Mouse (Mus musculus): ENCODE measurements around the gene Gps2. TPM values are rescaled to one million over a fixed set of nuclear protein-coding genes. Genes with fewer than 3 reads are reported as not detected.

The Gps2 gene
- polyA plus RNA-seq, 1 experiment from 2014 or later, result 48.9 TPM

GRCm38 (mm10) chr11:69935137-69935879 is 21.6 kb downstream of the Gps2 start, which contains the start of gene Ybx2:
Ybx2 (plus strand) TSS chr11:69935796.
- Histone ChIP-seq H3K27me3 (ENCODE audit: insufficient read depth, low read length) (peaks cover 52% of the 10 kb centered on the region), H3K27ac (ENCODE audit: low read depth) (no peak within 1 kb of the TSS), H3K4me1 (ENCODE audit: insufficient read depth) (peaks cover 21% of the 10 kb centered on the region), H3K9me3 (ENCODE audit: low read length) (no peaks in the 10 kb centered on the region), H3K4me2 (ENCODE audit: low read depth, low read length) (peak within 1 kb of the TSS; percentile 87), H3K4me3 (ENCODE audit: low read depth, low read length) (peak within 1 kb of the TSS; percentile 50), H3K36me3 (replicated peaks; ENCODE audit: insufficient read depth, low read length) (no peaks in the 10 kb centered on the region), H3K9ac (replicated peaks) (0 out of 2 replicates have a peak within 1 kb of the TSS, but pooled peaks have one; percentile 8)
- DNase-seq, result peak; percentile 87
- 2% methylated on average over 43 of the region's 62 CpGs for WGBS (ENCODE audit: insufficient replicate concordance)
- peak; percentile 63 for ATAC-seq
- TF ChIP-seq EP300 (IDR thresholded peaks at IDR 0.05; ENCODE audit: low read depth) (no peak), CTCF (IDR thresholded peaks at IDR 0.05; ENCODE audit: low read depth) (0 out of 2 replicates have a peak, but pooled peaks have one; percentile 19)

DNA sequence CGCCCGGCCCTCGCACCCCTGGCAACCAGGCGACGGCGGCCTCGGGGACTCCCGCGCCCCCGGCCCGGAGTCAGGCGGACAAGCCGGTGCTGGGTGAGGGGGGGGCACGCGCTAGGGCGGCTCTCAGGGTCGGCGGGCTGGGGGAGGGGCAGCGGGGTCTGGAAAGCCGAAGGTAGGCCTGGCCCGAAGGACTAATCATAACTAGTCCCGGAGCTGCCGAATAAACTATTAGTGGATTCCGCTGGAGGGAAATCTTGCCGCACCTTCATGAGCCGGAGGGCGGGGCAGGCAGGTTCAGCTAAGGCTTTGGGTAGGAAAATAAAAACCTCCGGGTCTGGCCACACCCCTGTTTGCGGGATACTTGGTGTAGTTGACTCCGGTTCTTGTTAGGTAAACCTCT is 22.5 kb downstream of the Gps2 start:
- no peak for TF ChIP-seq EP300 (IDR thresholded peaks at IDR 0.05; ENCODE audit: low read depth)
- TF ChIP-seq CTCF (IDR thresholded peaks at IDR 0.05; ENCODE audit: low read depth), result no peak
- peaks cover 52% of the 10 kb centered on the region for H3K27me3 ChIP-seq (ENCODE audit: insufficient read depth, low read length)
- H3K9me3 ChIP-seq (ENCODE audit: low read length), result no peaks in the 10 kb centered on the region
- no peaks in the 10 kb centered on the region for H3K36me3 ChIP-seq (replicated peaks; ENCODE audit: insufficient read depth, low read length)
- no peak overlapping the region for H3K9ac ChIP-seq (replicated peaks)
- no peak for DNase-seq
- ATAC-seq, result no peak
- 4% methylated on average over 30 of the region's 30 CpGs for WGBS (ENCODE audit: insufficient replicate concordance)
- H3K4me3 ChIP-seq (ENCODE audit: low read depth, low read length), result peak overlapping the region; percentile 50
- no peak overlapping the region for H3K27ac ChIP-seq (ENCODE audit: low read depth)
- H3K4me2 ChIP-seq (ENCODE audit: low read depth, low read length), result peak overlapping the region; percentile 87
- peaks cover 21% of the 10 kb centered on the region for H3K4me1 ChIP-seq (ENCODE audit: insufficient read depth)

GRCm38 (mm10) chr11:69936714-69937347 is 23.1 kb downstream of the Gps2 start:
- Histone ChIP-seq H3K4me2 (ENCODE audit: low read depth, low read length) (no peak overlapping the region), H3K27ac (ENCODE audit: low read depth) (no peak overlapping the region), H3K9me3 (ENCODE audit: low read length) (no peaks in the 10 kb centered on the region), H3K9ac (replicated peaks) (no peak overlapping the region), H3K36me3 (replicated peaks; ENCODE audit: insufficient read depth, low read length) (no peaks in the 10 kb centered on the region), H3K4me1 (ENCODE audit: insufficient read depth) (peaks cover 21% of the 10 kb centered on the region), H3K4me3 (ENCODE audit: low read depth, low read length) (peak overlapping the region; percentile 50; the same call in 1 of the 2 replicates), H3K27me3 (ENCODE audit: insufficient read depth, low read length) (peaks cover 52% of the 10 kb centered on the region)
- 44% methylated on average over 9 of the region's 9 CpGs for WGBS (ENCODE audit: insufficient replicate concordance)
- TF ChIP-seq EP300 (IDR thresholded peaks at IDR 0.05; ENCODE audit: low read depth), result no peak
- TF ChIP-seq CTCF (IDR thresholded peaks at IDR 0.05; ENCODE audit: low read depth), result no peak
- DNase-seq, result no peak
- ATAC-seq, result no peak

DNA sequence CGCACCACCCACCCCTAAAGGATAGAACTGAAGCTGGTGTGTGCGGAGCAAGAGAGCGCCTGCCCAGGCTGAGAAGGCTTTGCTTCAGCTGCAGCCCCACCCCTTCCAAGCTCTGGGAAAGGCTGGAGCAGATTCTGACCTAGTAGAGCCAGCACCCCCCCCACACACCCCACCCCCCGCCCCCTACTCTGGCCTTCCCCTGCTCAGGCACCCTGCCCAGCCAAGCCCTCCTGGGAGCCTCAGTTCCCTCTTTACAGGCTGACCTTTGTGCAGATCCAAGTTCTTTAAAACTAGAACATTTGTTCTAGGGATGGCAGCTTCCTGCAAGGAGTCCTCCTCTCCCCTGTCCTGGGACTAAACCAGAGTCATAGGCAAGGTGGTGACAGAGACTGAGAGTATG is 23.7 kb downstream of the Gps2 start:
- H3K27ac ChIP-seq (ENCODE audit: low read depth), result no peak overlapping the region
- no peak overlapping the region for H3K9ac ChIP-seq (replicated peaks)
- H3K27me3 ChIP-seq (ENCODE audit: insufficient read depth, low read length), result peaks cover 55% of the 10 kb centered on the region
- ATAC-seq, result no peak
- H3K36me3 ChIP-seq (replicated peaks; ENCODE audit: insufficient read depth, low read length), result no peaks in the 10 kb centered on the region
- H3K4me3 ChIP-seq (ENCODE audit: low read depth, low read length), result no peak overlapping the region
- TF ChIP-seq CTCF (IDR thresholded peaks at IDR 0.05; ENCODE audit: low read depth), result no peak
- no peak for TF ChIP-seq EP300 (IDR thresholded peaks at IDR 0.05; ENCODE audit: low read depth)
- WGBS (ENCODE audit: insufficient replicate concordance), result 43% methylated on average over 4 of the region's 4 CpGs
- H3K9me3 ChIP-seq (ENCODE audit: low read length), result no peaks in the 10 kb centered on the region
- DNase-seq, result no peak
- peaks cover 21% of the 10 kb centered on the region for H3K4me1 ChIP-seq (ENCODE audit: insufficient read depth)
- H3K4me2 ChIP-seq (ENCODE audit: low read depth, low read length), result no peak overlapping the region

DNA sequence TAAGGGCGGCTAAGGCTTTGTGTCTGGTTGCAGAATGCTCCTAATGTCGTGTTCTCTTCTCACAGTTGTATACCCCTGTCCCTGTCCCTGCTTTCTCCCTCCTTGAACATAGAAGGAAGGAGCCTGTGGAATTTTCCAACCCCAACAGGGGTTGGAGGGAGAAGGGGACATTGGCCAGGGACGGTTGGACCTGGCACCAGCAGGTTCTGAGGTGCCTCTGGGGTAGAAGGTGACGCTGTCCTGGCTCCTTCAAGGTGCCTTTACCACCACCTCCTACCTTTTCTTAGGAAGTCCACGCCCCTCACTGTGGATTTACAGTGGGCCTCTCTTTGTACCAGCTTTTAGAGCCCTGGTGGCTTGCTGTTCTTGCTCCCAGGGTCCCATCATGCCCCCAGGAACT is 24.1 kb downstream of the Gps2 start:
- Histone ChIP-seq H3K36me3 (replicated peaks; ENCODE audit: insufficient read depth, low read length) (no peaks in the 10 kb centered on the region; the same call in 1 of the 2 replicates), H3K27me3 (ENCODE audit: insufficient read depth, low read length) (peaks cover 55% of the 10 kb centered on the region), H3K4me2 (ENCODE audit: low read depth, low read length) (no peak overlapping the region), H3K27ac (ENCODE audit: low read depth) (no peak overlapping the region), H3K9ac (replicated peaks) (no peak overlapping the region), H3K9me3 (ENCODE audit: low read length) (no peaks in the 10 kb centered on the region), H3K4me3 (ENCODE audit: low read depth, low read length) (no peak overlapping the region), H3K4me1 (ENCODE audit: insufficient read depth) (peaks cover 21% of the 10 kb centered on the region)
- WGBS (ENCODE audit: insufficient replicate concordance), result 66% methylated on average over 5 of the region's 5 CpGs
- TF ChIP-seq EP300 (IDR thresholded peaks at IDR 0.05; ENCODE audit: low read depth) (no peak), CTCF (IDR thresholded peaks at IDR 0.05; ENCODE audit: low read depth) (no peak)
- ATAC-seq (no peak), DNase-seq (no peak)

DNA sequence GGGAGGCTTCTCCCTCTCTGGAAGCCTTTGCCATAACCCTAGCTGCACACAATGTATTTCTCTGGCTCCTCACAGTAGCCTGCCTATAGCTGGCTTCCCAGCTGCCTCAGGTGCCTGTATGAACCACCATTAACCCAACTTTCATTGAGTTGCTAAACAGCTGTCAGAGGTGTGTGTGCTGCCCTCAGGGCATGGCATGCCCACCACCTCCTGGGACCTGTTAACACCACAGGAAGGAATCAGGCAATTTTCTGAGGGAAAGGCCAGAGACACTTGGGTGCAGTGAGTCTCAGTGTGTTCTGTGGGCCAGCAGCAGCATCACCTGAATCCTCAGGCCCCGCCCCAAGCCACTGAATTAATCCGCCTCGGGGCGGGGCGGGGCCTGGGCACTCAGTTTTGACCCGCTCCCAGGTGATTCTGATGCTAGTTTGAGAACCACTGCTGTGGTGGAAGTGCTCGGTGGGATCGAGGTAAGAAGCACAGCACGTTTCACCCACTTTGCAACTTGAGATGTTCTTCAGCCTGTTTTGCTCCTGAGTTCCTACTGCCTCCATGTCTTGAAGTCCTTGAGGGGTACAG is 24.8 kb downstream of the Gps2 start:
- Histone ChIP-seq H3K9me3 (ENCODE audit: low read length) (no peaks in the 10 kb centered on the region), H3K9ac (replicated peaks) (no peak overlapping the region), H3K27ac (ENCODE audit: low read depth) (no peak overlapping the region), H3K4me2 (ENCODE audit: low read depth, low read length) (no peak overlapping the region), H3K4me1 (ENCODE audit: insufficient read depth) (peaks cover 21% of the 10 kb centered on the region), H3K36me3 (replicated peaks; ENCODE audit: insufficient read depth, low read length) (no peaks in the 10 kb centered on the region; the same call in 1 of the 2 replicates), H3K4me3 (ENCODE audit: low read depth, low read length) (no peak overlapping the region), H3K27me3 (ENCODE audit: insufficient read depth, low read length) (peaks cover 55% of the 10 kb centered on the region)
- DNase-seq, result no peak
- WGBS (ENCODE audit: insufficient replicate concordance), result 37% methylated on average over 9 of the region's 9 CpGs
- no peak for TF ChIP-seq EP300 (IDR thresholded peaks at IDR 0.05; ENCODE audit: low read depth)
- TF ChIP-seq CTCF (IDR thresholded peaks at IDR 0.05; ENCODE audit: low read depth), result no peak
- no peak for ATAC-seq
